Mouse (Mus musculus): Measurements from ENCODE around the gene Ppp4r2. TPM values are rescaled to one million over a fixed set of nuclear protein-coding genes. Genes with fewer than 3 reads are reported as not detected.

Gene Ppp4r2
- 15.1 and 16.4 TPM in 2 replicates for polyA plus RNA-seq (2015; fragmentation: Nextera tagmentation; extraction: Ambion mirVana)

DNA sequence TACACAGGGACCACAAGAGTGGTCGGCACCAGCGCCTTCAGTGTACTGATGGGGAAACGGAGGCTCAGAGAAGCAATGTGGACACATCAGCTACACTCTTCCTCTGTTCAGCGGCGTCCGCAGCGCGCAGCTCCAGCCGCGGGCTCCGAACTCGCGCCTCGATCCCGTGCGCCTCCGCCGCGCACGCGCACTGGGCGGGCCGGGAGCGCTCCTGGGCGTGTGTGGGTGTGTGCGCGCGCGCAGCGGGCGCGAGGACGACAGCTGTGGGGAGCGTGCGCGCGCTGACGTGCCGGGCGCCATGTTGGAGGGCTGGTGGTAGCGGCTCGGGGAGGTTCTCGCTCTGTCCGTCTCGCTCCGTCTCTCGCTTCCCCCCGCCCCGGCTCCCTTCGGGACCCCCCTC lies at the start of gene Ppp4r2:
TSS of gene Ppp4r2 (plus strand) at position 268 of the 400 bp plus-strand sequence.
- ATAC-seq (replicated peaks; ENCODE audit: low FRiP score, low read depth) = peak; percentile 95
- H3K4me1 ChIP-seq (replicated peaks; ENCODE audit: insufficient read depth, low read length) = no peaks in the 10 kb centered on the region
- peak within 1 kb of the TSS; percentile 83 for H3K4me3 ChIP-seq (replicated peaks; ENCODE audit: low read depth, low read length)
- H3K9ac ChIP-seq (ENCODE audit: low read depth, low read length) = peak within 1 kb of the TSS; percentile 91
- peak within 1 kb of the TSS; percentile 58 for H3K4me2 ChIP-seq (ENCODE audit: low read length)
- no peaks in the 10 kb centered on the region for H3K27me3 ChIP-seq (ENCODE audit: insufficient read depth, low read length)
- TF ChIP-seq CTCF (IDR thresholded peaks at IDR 0.05; ENCODE audit: low read depth) = no peak
- peak; percentile 91 for DNase-seq (ENCODE audit: low spot score)
- peaks cover 10% of the 10 kb centered on the region; the same call in 1 of the 2 replicates for H3K36me3 ChIP-seq (ENCODE audit: insufficient read depth, low read length)
- no peaks in the 10 kb centered on the region for H3K9me3 ChIP-seq (replicated peaks; ENCODE audit: low read length)
- H3K27ac ChIP-seq = peak within 1 kb of the TSS; percentile 87
- WGBS = under 1% methylated on average over 39 of the region's 50 CpGs

GRCm38 (mm10) chr6:100787726-100788125 lies 45.7 kb upstream of the Ppp4r2 start:
- no peak for TF ChIP-seq CTCF (IDR thresholded peaks at IDR 0.05; ENCODE audit: low read depth)
- Histone ChIP-seq H3K9me3 (replicated peaks; ENCODE audit: low read length) (no peaks in the 10 kb centered on the region), H3K4me2 (ENCODE audit: low read length) (no peak overlapping the region), H3K4me3 (replicated peaks; ENCODE audit: low read depth, low read length) (no peak overlapping the region), H3K36me3 (ENCODE audit: insufficient read depth, low read length) (no peaks in the 10 kb centered on the region), H3K4me1 (replicated peaks; ENCODE audit: insufficient read depth, low read length) (no peaks in the 10 kb centered on the region), H3K27ac (no peak overlapping the region), H3K27me3 (ENCODE audit: insufficient read depth, low read length) (no peaks in the 10 kb centered on the region), H3K9ac (ENCODE audit: low read depth, low read length) (no peak overlapping the region)
- ATAC-seq (replicated peaks; ENCODE audit: low FRiP score, low read depth) (no peak), DNase-seq (ENCODE audit: low spot score) (no peak)
- 100% methylated on average over 1 of the region's 1 CpGs for WGBS

DNA sequence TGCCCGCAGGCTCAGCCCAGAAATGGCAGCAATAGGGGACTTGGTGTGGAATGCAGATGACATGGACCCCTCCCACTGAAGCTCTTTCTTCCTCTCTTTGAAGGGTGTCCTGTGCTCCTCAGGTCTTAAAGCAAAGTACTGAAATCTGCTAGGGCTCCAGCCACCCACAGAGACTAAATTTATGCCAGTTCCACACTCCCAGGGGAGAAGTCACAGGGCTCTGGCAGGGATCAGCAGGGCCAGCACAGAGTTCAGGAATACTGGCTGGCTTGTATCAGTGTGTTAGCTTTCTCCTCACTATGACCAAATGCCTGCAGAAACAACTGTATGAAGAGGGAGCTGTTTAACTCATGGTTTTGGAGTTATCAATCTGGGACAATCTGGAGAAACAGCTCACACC lies 44.3 kb upstream of the Ppp4r2 start:
- H3K9me3 ChIP-seq (replicated peaks; ENCODE audit: low read length) = no peaks in the 10 kb centered on the region
- H3K27me3 ChIP-seq (ENCODE audit: insufficient read depth, low read length) = no peaks in the 10 kb centered on the region
- H3K9ac ChIP-seq (ENCODE audit: low read depth, low read length) = no peak overlapping the region
- DNase-seq (ENCODE audit: low spot score) = no peak
- no peak overlapping the region for H3K4me2 ChIP-seq (ENCODE audit: low read length)
- ATAC-seq (replicated peaks; ENCODE audit: low FRiP score, low read depth) = no peak
- no peak overlapping the region for H3K27ac ChIP-seq
- no peaks in the 10 kb centered on the region for H3K36me3 ChIP-seq (ENCODE audit: insufficient read depth, low read length)
- no peak for TF ChIP-seq CTCF (IDR thresholded peaks at IDR 0.05; ENCODE audit: low read depth)
- 86% methylated on average over 1 of the region's 1 CpGs for WGBS
- no peak overlapping the region for H3K4me3 ChIP-seq (replicated peaks; ENCODE audit: low read depth, low read length)
- H3K4me1 ChIP-seq (replicated peaks; ENCODE audit: insufficient read depth, low read length) = no peaks in the 10 kb centered on the region

- no peaks in the 10 kb centered on the region for H3K36me3 ChIP-seq (ENCODE audit: insufficient read depth, low read length)
- no peak for TF ChIP-seq CTCF (IDR thresholded peaks at IDR 0.05; ENCODE audit: low read depth)
- no peak for ATAC-seq (replicated peaks; ENCODE audit: low FRiP score, low read depth)
- no peaks in the 10 kb centered on the region for H3K4me1 ChIP-seq (replicated peaks; ENCODE audit: insufficient read depth, low read length)
- no peaks in the 10 kb centered on the region for H3K27me3 ChIP-seq (ENCODE audit: insufficient read depth, low read length)
- H3K27ac ChIP-seq = no peak overlapping the region
- DNase-seq (ENCODE audit: low spot score) = no peak
- no peak overlapping the region for H3K4me3 ChIP-seq (replicated peaks; ENCODE audit: low read depth, low read length)
- no peaks in the 10 kb centered on the region for H3K9me3 ChIP-seq (replicated peaks; ENCODE audit: low read length)
- H3K9ac ChIP-seq (ENCODE audit: low read depth, low read length) = no peak overlapping the region
- H3K4me2 ChIP-seq (ENCODE audit: low read length) = no peak overlapping the region
- 66% methylated on average over 3 of the region's 3 CpGs for WGBS
Measured at GRCm38 (mm10) chr6:100792055-100792659, 41.3 kb upstream of the Ppp4r2 start.

- no peaks in the 10 kb centered on the region for H3K36me3 ChIP-seq (ENCODE audit: insufficient read depth, low read length)
- H3K27me3 ChIP-seq (ENCODE audit: insufficient read depth, low read length) = no peaks in the 10 kb centered on the region
- no peak overlapping the region for H3K9ac ChIP-seq (ENCODE audit: low read depth, low read length)
- H3K27ac ChIP-seq = no peak overlapping the region
- ATAC-seq (replicated peaks; ENCODE audit: low FRiP score, low read depth) (no peak), DNase-seq (ENCODE audit: low spot score) (no peak)
- 56% methylated on average over 14 of the region's 14 CpGs for WGBS
- H3K4me3 ChIP-seq (replicated peaks; ENCODE audit: low read depth, low read length) = no peak overlapping the region
- H3K9me3 ChIP-seq (replicated peaks; ENCODE audit: low read length) = no peaks in the 10 kb centered on the region
- TF ChIP-seq CTCF (IDR thresholded peaks at IDR 0.05; ENCODE audit: low read depth) = no peak
- no peak overlapping the region for H3K4me2 ChIP-seq (ENCODE audit: low read length)
- no peaks in the 10 kb centered on the region for H3K4me1 ChIP-seq (replicated peaks; ENCODE audit: insufficient read depth, low read length)
Measured at GRCm38 (mm10) chr6:100792973-100793769, 40.3 kb upstream of the Ppp4r2 start.

DNA sequence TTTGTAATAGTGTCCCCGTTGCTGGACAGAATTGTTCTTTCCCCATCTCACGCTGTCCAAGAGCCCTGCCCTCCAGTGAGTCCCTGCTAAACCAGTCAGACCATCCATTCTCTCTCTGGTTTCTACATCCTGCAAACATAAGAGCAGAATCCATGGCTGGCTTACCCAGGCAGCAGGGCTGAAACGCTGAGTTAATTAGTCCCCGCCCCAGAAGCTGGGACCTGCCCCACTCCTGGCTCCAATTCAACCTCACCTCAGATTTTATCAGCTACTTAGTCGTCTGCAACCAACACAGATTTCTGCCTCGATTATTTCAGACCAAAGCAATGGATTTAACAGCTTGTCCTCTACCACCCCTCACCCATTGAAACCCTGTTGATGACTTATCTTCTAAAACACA lies 37.6 kb upstream of the Ppp4r2 start:
- H3K27ac ChIP-seq = no peak overlapping the region

More for the DNA sequence above, 37.6 kb upstream of the Ppp4r2 start:
- DNase-seq (ENCODE audit: low spot score) (peak; percentile 33), ATAC-seq (replicated peaks; ENCODE audit: low FRiP score, low read depth) (no peak; the same call in 1 of the 2 replicates)
- Histone ChIP-seq H3K27me3 (ENCODE audit: insufficient read depth, low read length) (no peaks in the 10 kb centered on the region), H3K4me3 (replicated peaks; ENCODE audit: low read depth, low read length) (no peak overlapping the region), H3K9ac (ENCODE audit: low read depth, low read length) (no peak overlapping the region), H3K9me3 (replicated peaks; ENCODE audit: low read length) (no peaks in the 10 kb centered on the region), H3K36me3 (ENCODE audit: insufficient read depth, low read length) (no peaks in the 10 kb centered on the region), H3K4me2 (ENCODE audit: low read length) (no peak overlapping the region), H3K4me1 (replicated peaks; ENCODE audit: insufficient read depth, low read length) (no peaks in the 10 kb centered on the region)
- no peak for TF ChIP-seq CTCF (IDR thresholded peaks at IDR 0.05; ENCODE audit: low read depth)
- 45% methylated on average over 6 of the region's 6 CpGs for WGBS

Measured in kidney, postnatal 0 days (tissue).